Mouse (Mus musculus): ENCODE measurements at regions not wholly inside any gene's neighbourhood (a gene's known extent, or its start where the extent isn't known, plus 50 kb on each side); places are given as distances from the start of the nearest gene placed in this dataset.

DNA sequence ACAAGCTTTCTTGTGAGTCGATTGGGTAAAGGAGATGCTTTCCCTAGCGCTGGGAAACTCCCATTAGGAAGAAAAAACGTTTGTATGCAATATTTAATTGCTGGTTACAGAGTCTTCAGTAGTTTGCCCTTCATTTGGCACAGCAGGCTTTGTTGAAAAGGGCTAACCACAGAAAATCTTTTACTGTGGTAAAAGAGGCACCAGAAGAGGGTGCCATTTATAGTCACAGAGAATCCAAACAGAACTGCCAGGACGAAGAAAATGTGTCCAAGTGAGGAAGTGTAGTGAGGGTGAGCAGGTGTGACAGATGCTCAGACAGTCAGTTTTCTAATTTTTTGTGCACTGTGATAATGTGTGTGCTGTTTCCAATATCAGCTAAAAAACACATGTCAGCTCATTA lies 744.4 kb downstream of the Kcna4 start:
- TF ChIP-seq MAFK (IDR thresholded peaks at IDR 0.05; ENCODE audit: insufficient read depth, low read depth, low read length) (no peak), CHD2 (IDR thresholded peaks at IDR 0.05; ENCODE audit: low read depth, low read length) (no peak), ZC3H11A (IDR thresholded peaks at IDR 0.05; ENCODE audit: borderline replicate concordance, low read depth, low read length) (no peak), HCFC1 (IDR thresholded peaks at IDR 0.05; ENCODE audit: borderline replicate concordance, insufficient read depth, low read length) (no peak)

Measured in ES-E14 (cell line).